Mouse (Mus musculus): Measurements from ENCODE around the gene Tlx2. TPM values are rescaled to one million over a fixed set of nuclear protein-coding genes. Genes with fewer than 3 reads are reported as not detected.

Gene Tlx2
- total RNA-seq, 2 experiments from 2014 or later, result not detected

GRCm38 (mm10) chr6:83049367-83049766 lies 20.7 kb downstream of the Tlx2 start:
- TF ChIP-seq CTCF (IDR thresholded peaks at IDR 0.05), result no peak
- Histone ChIP-seq H3K4me3 (no peak overlapping the region), H3K27ac (no peak overlapping the region)
- no peak for DNase-seq (ENCODE audit: extremely low spot score in 1 of 2, low spot score in 2 of 2)
- intact Hi-C loops (cut with DNase I), result no loop called here

GRCm38 (mm10) chr6:83044742-83045141 lies 25.4 kb downstream of the Tlx2 start:
- intact Hi-C loops (cut with DNase I), result no loop called here

GRCm38 (mm10) chr6:83043993-83044392 lies 26.1 kb downstream of the Tlx2 start:
- intact Hi-C loops (cut with DNase I), result no loop called here
- H3K4me3 ChIP-seq, result no peak overlapping the region
- no peak for DNase-seq (ENCODE audit: extremely low spot score in 1 of 2, low spot score in 2 of 2)
- H3K27ac ChIP-seq, result no peak overlapping the region
- no peak for TF ChIP-seq CTCF (IDR thresholded peaks at IDR 0.05)

More at GRCm38 (mm10) chr6:83044742-83045141, 25.4 kb downstream of the Tlx2 start:
- DNase-seq (ENCODE audit: extremely low spot score in 1 of 2, low spot score in 2 of 2), result no peak
- TF ChIP-seq CTCF (IDR thresholded peaks at IDR 0.05), result no peak
- Histone ChIP-seq H3K4me3 (no peak overlapping the region), H3K27ac (no peak overlapping the region)

GRCm38 (mm10) chr6:83043561-83043960 lies 26.5 kb downstream of the Tlx2 start:
- intact Hi-C loops (cut with DNase I), result no loop called here
- Histone ChIP-seq H3K4me3 (no peak overlapping the region), H3K27ac (no peak overlapping the region)
- TF ChIP-seq CTCF (IDR thresholded peaks at IDR 0.05), result no peak
- no peak for DNase-seq (ENCODE audit: extremely low spot score in 1 of 2, low spot score in 2 of 2)

- Histone ChIP-seq H3K27ac (no peak overlapping the region), H3K4me3 (no peak overlapping the region)
- intact Hi-C loops (cut with DNase I), result no loop called here
- TF ChIP-seq CTCF (IDR thresholded peaks at IDR 0.05), result no peak
- no peak for DNase-seq (ENCODE audit: extremely low spot score in 1 of 2, low spot score in 2 of 2)
Measured at GRCm38 (mm10) chr6:83040601-83041000, 29.5 kb downstream of the Tlx2 start.

GRCm38 (mm10) chr6:83038496-83039012 lies 31.5 kb downstream of the Tlx2 start:
- Histone ChIP-seq H3K27ac (no peak overlapping the region), H3K4me3 (peak overlapping the region; percentile 37)
- TF ChIP-seq CTCF (IDR thresholded peaks at IDR 0.05), result no peak
- DNase-seq (ENCODE audit: extremely low spot score in 1 of 2, low spot score in 2 of 2), result peak; percentile 83 to 85
- intact Hi-C loops (cut with DNase I), result loop anchor here (5.0 kb wide), 1 partner anchor 41 kb away; no protein-coding TSS in a partner anchor

- Histone ChIP-seq H3K27ac (no peak overlapping the region), H3K4me3 (no peak overlapping the region)
- no peak for TF ChIP-seq CTCF (IDR thresholded peaks at IDR 0.05)
- no peak for DNase-seq (ENCODE audit: extremely low spot score in 1 of 2, low spot score in 2 of 2)
- intact Hi-C loops (cut with DNase I), result loop anchor here (5.0 kb wide), 1 partner anchor 40 kb away; no protein-coding TSS in a partner anchor
Measured at GRCm38 (mm10) chr6:83037188-83037587, 32.9 kb downstream of the Tlx2 start.

- no peak for DNase-seq (ENCODE audit: extremely low spot score in 1 of 2, low spot score in 2 of 2)
- TF ChIP-seq CTCF (IDR thresholded peaks at IDR 0.05), result no peak
- Histone ChIP-seq H3K4me3 (peak overlapping the region; percentile 52), H3K27ac (no peak overlapping the region)
- intact Hi-C loops (cut with DNase I), result loop anchor here (5.0 kb wide), 1 partner anchor 37 kb away; no protein-coding TSS in a partner anchor
Measured at GRCm38 (mm10) chr6:83034463-83035055, 35.5 kb downstream of the Tlx2 start.

GRCm38 (mm10) chr6:83033249-83034185 lies 36.6 kb downstream of the Tlx2 start, which contains the start of the genes Dok1 and Loxl3:
TSS of gene Dok1 (minus strand) at chr6:83033471.
TSS of gene Loxl3 (plus strand) at chr6:83034173.
- Histone ChIP-seq H3K27ac (peak within 1 kb of the TSS; percentile 42; the same call in 1 of the 2 replicates), H3K4me3 (peak within 1 kb of the TSS; percentile 52)
- intact Hi-C loops (cut with DNase I), result no loop called here
- DNase-seq (ENCODE audit: extremely low spot score in 1 of 2, low spot score in 2 of 2), result peak in 1 of 2 experiments; percentile 35
- no peak for TF ChIP-seq CTCF (IDR thresholded peaks at IDR 0.05)

- peak overlapping the region; percentile 52 for H3K4me3 ChIP-seq
- intact Hi-C loops (cut with DNase I), result no loop called here
- no peak overlapping the region for H3K27ac ChIP-seq
- TF ChIP-seq CTCF (IDR thresholded peaks at IDR 0.05), result peak; percentile 2; the same call in 1 of the 2 replicates
- DNase-seq (ENCODE audit: extremely low spot score in 1 of 2, low spot score in 2 of 2), result no peak
Measured at GRCm38 (mm10) chr6:83032769-83033191, 37.3 kb downstream of the Tlx2 start.

- intact Hi-C loops (cut with DNase I), result no loop called here
- Histone ChIP-seq H3K4me3 (peak overlapping the region; percentile 52), H3K27ac (no peak overlapping the region)
- TF ChIP-seq CTCF (IDR thresholded peaks at IDR 0.05), result no peak
- DNase-seq (ENCODE audit: extremely low spot score in 1 of 2, low spot score in 2 of 2), result no peak
Measured at GRCm38 (mm10) chr6:83031921-83032590, 38.0 kb downstream of the Tlx2 start.
